Mouse (Mus musculus) kidney, postnatal 0 days (tissue): Measurements from ENCODE around the gene Sept9. TPM values are rescaled to one million over a fixed set of nuclear protein-coding genes. Genes with fewer than 3 reads are reported as not detected.
A peak's percentile ranks its signal among the peaks of the same experiment; 100 is the strongest.

Experiments
- ATAC-seq: fragments of 200-750 bp; cut with Nextera tagmentation; replicated peaks from 2 replicates; pipeline ENCODE4 v1.8.0; 2017; ENCODE audit warnings: low read depth, moderate number of reproducible peaks, moderate TSS enrichment, moderate library complexity; ENCODE audit not compliant: low FRiP score
- DNase-seq: peaks from one replicate; pipeline ENCODE4 v3.0.0-alpha.2; 2016; ENCODE audit warnings: low spot score
- H3K27ac ChIP-seq: fragments of 300-500 bp; sonication (generic); 2 replicates; pipeline ENCODE4 v1.5.1; 2014; ENCODE audit warnings: mild to moderate bottlenecking
- H3K27me3 ChIP-seq: fragments of 300-500 bp; sonication (generic); 2 replicates; pipeline ENCODE4 v1.6.1; 2014; ENCODE audit warnings: low read length, mixed read lengths; ENCODE audit not compliant: insufficient read depth
- H3K36me3 ChIP-seq: fragments of 300-500 bp; sonication (generic); 2 replicates; pipeline ENCODE4 v1.6.1; 2014; ENCODE audit warnings: low read length, mixed read lengths; ENCODE audit not compliant: insufficient read depth
- H3K4me1 ChIP-seq: fragments of 300-500 bp; sonication (generic); replicated peaks from 2 replicates; pipeline ENCODE4 v1.6.1; 2014; ENCODE audit warnings: antibody characterized with exemption, low read length, mixed read lengths; ENCODE audit not compliant: insufficient read depth
- H3K4me2 ChIP-seq: fragments of 300-500 bp; sonication (generic); 2 replicates; pipeline ENCODE4 v1.6.1; 2014; ENCODE audit warnings: mild to moderate bottlenecking, low read length, moderate library complexity, mixed read lengths
- H3K4me3 ChIP-seq: fragments of 300-500 bp; sonication (generic); replicated peaks from 2 replicates; pipeline ENCODE4 v1.5.1; 2014; ENCODE audit warnings: low read depth, low read length
- H3K9ac ChIP-seq: fragments of 300-500 bp; sonication (generic); 2 replicates; pipeline ENCODE4 v1.6.1; 2014; ENCODE audit warnings: low read depth, low read length
- H3K9me3 ChIP-seq: fragments of 300-500 bp; sonication (generic); replicated peaks from 2 replicates; pipeline ENCODE4 v1.6.1; 2016; ENCODE audit warnings: low read length, inconsistent platforms, mixed read lengths
- CTCF ChIP-seq: IDR thresholded peaks from 2 replicates; pipeline ENCODE4 v1.5.1; 2016; ENCODE audit warnings: antibody characterized with exemption, low read depth, mild to moderate bottlenecking, moderate library complexity
- WGBS: fragments of 180-500 bp; shearing (Covaris S2); extraction: QIAGEN DNeasy Blood & Tissue Kit; methylation state at CpG from one replicate; pipeline ENCODE4 v1.1.7; 2014; 5-methylcytosine and 5-hydroxymethylcytosine counted together
- polyA plus RNA-seq: library from polyadenylated mRNA; unstranded; fragments of >200 nt; fragmentation: Nextera tagmentation; extraction: Ambion mirVana; gene quantifications from 2 replicates; pipeline ENCODE4 v1.2.1, GENCODE M21; 2015

The Sept9 gene
- polyA plus RNA-seq, 1 experiment from 2014 or later: 71.2 TPM

DNA sequence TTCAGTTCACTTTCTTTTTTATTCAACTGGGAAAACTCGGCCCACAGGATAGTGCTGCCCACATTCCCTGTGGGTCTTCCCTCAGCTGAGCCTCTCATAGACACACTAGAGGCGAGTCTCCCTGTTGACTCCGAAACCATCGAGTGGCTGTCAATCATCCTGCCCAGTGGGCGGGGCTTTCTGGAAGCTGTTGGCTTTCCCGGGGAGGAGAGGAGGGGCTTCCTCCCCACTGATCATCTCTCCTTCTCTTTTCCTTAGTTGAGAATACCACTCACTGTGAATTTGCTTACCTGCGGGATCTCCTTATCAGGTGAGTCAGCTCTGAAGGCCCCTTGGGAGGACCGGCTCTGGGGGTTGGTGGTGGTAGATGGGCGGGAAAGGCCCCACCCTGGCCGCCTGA, 159.7 kb downstream of the Sept9 start:
- Histone ChIP-seq H3K4me1 (no peaks in the 10 kb centered on the region), H3K27ac (no peak overlapping the region), H3K9me3 (no peaks in the 10 kb centered on the region), H3K4me2 (no peak overlapping the region), H3K36me3 (peaks cover 37% of the 10 kb centered on the region), H3K4me3 (no peak overlapping the region), H3K27me3 (no peaks in the 10 kb centered on the region), H3K9ac (no peak overlapping the region)
- ATAC-seq: no peak
- WGBS: 82% methylated on average over 10 of the region's 10 CpGs
- TF ChIP-seq CTCF: no peak
- DNase-seq: no peak

DNA sequence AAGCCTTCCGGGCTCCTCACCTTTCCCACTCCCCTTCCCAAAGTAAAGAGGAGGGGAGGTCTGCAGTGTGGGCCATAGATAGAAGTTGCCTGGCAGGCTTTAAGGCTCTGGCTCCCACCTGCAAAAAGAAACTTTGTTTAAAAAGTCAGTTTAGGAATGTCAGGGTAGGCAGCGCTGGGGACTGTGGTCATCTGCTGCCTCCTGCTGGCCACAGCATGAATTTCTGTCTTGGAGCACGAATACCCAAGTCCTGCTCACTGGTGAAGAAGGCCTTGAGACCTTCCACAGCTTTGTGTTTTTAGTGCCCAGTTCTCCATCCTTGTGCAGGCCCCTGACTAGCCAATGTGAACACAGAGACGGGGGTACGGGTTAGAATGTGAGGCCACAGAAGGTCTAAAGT, 160.4 kb downstream of the Sept9 start:
- Histone ChIP-seq H3K27ac (no peak overlapping the region), H3K9ac (no peak overlapping the region), H3K36me3 (peaks cover 30% of the 10 kb centered on the region), H3K4me1 (no peaks in the 10 kb centered on the region), H3K4me3 (no peak overlapping the region), H3K9me3 (no peaks in the 10 kb centered on the region), H3K4me2 (no peak overlapping the region), H3K27me3 (no peaks in the 10 kb centered on the region)
- peak; percentile 91 for TF ChIP-seq CTCF
- ATAC-seq: no peak
- WGBS: 68% methylated on average over 5 of the region's 5 CpGs
- DNase-seq: peak; percentile 83

DNA sequence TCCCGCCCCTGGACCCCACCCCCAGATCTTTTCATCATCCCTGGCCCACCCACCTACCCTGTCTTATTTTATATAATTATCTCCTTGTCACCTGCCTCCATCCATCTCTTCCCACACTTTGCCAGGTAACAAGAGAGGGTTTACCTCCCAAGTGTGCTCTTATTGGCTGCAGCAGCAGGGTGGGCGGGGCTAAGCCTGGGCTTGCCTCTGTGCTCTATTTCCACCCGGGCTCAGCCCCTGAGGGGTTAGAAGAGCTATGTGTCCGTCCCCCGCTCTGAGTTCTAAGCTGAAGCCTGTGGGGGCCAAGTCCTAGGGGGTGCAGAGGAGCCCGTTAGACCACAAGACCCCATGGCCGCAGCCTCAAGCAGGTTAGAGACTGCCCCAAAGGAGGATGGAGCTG, 161.1 kb downstream of the Sept9 start:
- DNase-seq (no peak), ATAC-seq (no peak)
- H3K27ac ChIP-seq: no peak overlapping the region
- H3K27me3 ChIP-seq: no peaks in the 10 kb centered on the region
- H3K9ac ChIP-seq: no peak overlapping the region
- H3K4me2 ChIP-seq: no peak overlapping the region
- TF ChIP-seq CTCF: no peak
- no peak overlapping the region for H3K4me3 ChIP-seq
- peaks cover 24% of the 10 kb centered on the region for H3K36me3 ChIP-seq
- H3K4me1 ChIP-seq: no peaks in the 10 kb centered on the region
- no peaks in the 10 kb centered on the region for H3K9me3 ChIP-seq
- WGBS: 85% methylated on average over 7 of the region's 7 CpGs

DNA sequence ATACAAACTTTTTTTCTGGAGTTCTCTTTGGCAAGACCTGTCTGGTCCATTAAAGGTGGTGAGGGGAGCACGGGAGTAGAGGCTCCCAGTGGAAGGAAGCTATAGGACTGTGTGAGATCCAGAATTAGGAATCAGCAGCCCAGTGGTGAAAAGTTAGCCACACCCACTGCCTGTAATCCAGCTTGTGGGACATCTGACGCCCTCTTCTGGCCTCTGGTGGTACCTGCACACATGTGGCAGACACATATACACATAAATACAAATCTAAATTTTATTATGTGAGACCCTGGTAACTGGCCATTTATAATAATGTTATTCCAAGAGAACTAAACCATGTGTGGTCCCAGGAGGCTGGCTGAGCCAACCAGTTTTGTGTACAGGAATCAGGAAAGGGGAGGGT, 162.8 kb downstream of the Sept9 start:
- 91% methylated on average over 2 of the region's 2 CpGs for WGBS
- ATAC-seq: no peak
- H3K36me3 ChIP-seq: peaks cover 14% of the 10 kb centered on the region

DNA sequence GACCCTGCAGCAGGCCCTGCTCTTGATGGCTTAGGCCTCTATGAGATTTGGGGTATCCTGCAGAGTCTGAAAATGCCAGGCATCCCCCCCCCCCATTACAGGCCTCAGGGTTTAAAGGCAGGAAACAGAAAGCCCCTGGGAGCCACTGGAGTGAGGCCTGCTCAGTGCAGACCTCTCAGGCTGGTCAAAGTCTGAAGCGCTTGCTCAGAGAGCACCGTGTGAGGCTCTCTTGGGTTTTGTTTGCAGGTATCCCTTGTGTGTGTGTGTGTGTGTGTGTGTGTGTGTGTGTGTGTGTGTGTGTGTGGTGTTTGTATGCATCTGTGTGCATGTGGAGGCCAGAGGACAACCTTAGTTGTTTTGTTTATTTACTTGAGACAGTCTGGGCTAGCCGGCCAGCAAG, 164.5 kb downstream of the Sept9 start:
- Histone ChIP-seq H3K9ac (no peak overlapping the region), H3K27ac (no peak overlapping the region), H3K36me3 (peaks cover 14% of the 10 kb centered on the region), H3K9me3 (no peaks in the 10 kb centered on the region), H3K4me2 (no peak overlapping the region), H3K4me3 (no peak overlapping the region), H3K27me3 (no peaks in the 10 kb centered on the region), H3K4me1 (no peaks in the 10 kb centered on the region)
- ATAC-seq (no peak; the same call in 1 of the 2 replicates), DNase-seq (no peak)
- no peak for TF ChIP-seq CTCF
- WGBS: 68% methylated on average over 3 of the region's 3 CpGs

More for the DNA sequence above, 162.8 kb downstream of the Sept9 start:
- Histone ChIP-seq H3K27ac (no peak overlapping the region), H3K4me2 (no peak overlapping the region), H3K4me1 (no peaks in the 10 kb centered on the region), H3K4me3 (no peak overlapping the region), H3K9ac (no peak overlapping the region), H3K27me3 (no peaks in the 10 kb centered on the region), H3K9me3 (no peaks in the 10 kb centered on the region)
- peak; percentile 39 for TF ChIP-seq CTCF
- no peak for DNase-seq

DNA sequence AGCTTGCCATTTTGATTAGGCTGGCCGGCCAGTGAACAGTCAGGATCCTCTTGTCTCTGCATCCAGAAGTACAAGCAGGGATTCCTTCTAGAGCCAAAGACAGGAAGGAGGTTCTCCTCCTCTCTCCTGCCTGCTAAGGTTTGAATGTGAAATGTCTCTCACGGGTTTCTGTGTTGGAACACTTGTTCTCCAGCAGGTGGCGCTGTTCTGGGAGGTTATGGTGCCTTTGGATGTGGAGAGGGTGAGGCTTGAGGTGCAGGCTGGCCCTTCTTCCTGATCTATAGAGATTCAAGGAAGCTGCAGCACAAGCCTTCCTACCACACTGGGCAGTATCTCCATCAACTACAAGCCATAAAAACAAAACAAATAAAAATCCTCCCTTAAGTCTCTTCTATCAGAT, 167.0 kb downstream of the Sept9 start:
- Histone ChIP-seq H3K4me3 (no peak overlapping the region), H3K4me2 (no peak overlapping the region), H3K36me3 (0 out of 2 replicates have a peak, but pooled peaks cover 2% of the 10 kb centered on the region), H3K9ac (no peak overlapping the region), H3K4me1 (no peaks in the 10 kb centered on the region), H3K27ac (no peak overlapping the region), H3K27me3 (no peaks in the 10 kb centered on the region), H3K9me3 (no peaks in the 10 kb centered on the region)
- WGBS: 17% methylated on average over 3 of the region's 3 CpGs
- DNase-seq: peak; percentile 77
- TF ChIP-seq CTCF: peak; percentile 85
- no peak for ATAC-seq

DNA sequence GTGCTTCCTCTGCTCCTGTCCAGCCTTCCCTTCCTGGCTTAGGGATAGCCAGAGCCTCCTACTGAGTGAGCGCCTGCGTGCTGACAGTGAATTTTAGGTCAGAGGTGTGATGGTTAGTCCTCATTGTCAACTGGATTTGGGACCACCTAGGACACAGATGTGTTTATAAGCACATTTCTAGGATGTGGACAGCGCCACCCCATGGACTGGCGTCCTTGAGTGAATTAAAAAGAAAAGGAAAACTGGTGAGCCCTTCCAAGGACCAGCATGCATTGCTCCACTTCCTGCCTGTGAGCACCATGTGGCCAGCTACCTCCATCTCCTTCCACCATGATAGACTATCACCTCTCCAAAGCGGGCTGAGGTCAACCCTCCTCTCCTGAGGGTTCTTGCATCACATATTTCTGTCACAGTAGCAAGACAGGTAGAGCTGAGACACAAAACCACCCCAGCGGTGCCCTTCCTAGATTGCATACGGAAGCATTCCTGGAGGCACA, 167.4 kb downstream of the Sept9 start:
- H3K27me3 ChIP-seq: no peaks in the 10 kb centered on the region
- ATAC-seq (no peak), DNase-seq (no peak)
- no peaks in the 10 kb centered on the region for H3K9me3 ChIP-seq
- H3K36me3 ChIP-seq: 0 out of 2 replicates have a peak, but pooled peaks cover under 1% of the 10 kb centered on the region
- 83% methylated on average over 7 of the region's 7 CpGs for WGBS
- no peak for TF ChIP-seq CTCF
- H3K4me1 ChIP-seq: no peaks in the 10 kb centered on the region
- H3K27ac ChIP-seq: no peak overlapping the region
- H3K9ac ChIP-seq: no peak overlapping the region
- no peak overlapping the region for H3K4me3 ChIP-seq
- no peak overlapping the region for H3K4me2 ChIP-seq
